Mouse (Mus musculus) cerebellum, adult (tissue): ENCODE results near the gene Aco1.

ENCODE experiments used
- ATAC-seq: cut with Nextera tagmentation; 2 replicates; pipeline ENCODE4 v1.9.2; 2017; ENCODE audit warnings: mild to moderate bottlenecking, moderate library complexity, mixed read lengths; ENCODE audit not compliant: insufficient number of reproducible peaks, low FRiP score, low TSS enrichment

The Aco1 gene

GRCm38 (mm10) chr4:40243006-40243405 is 100.1 kb downstream of the Aco1 start:
- no peak for ATAC-seq

DNA sequence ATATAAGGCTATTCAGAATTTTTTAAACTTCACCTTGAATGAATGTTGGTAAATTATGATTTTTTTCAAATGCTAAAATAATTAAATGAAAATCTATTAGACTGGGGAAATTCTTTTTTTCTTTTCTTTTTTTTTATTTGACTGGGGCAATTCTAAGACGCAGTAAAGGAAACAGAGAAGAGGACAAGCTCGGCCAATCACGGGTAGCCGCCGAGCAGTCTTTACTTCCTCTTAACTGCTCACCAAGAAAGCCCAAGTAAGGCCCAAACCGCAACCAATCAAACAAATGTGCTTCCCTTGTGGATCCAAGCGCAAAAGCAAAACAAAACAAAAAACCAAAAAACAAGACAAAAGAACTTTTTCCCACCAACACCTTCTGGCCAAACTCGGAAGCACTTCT is 101.2 kb downstream of the Aco1 start:
- no peak for ATAC-seq
